Mouse (Mus musculus) olfactory bulb, adult 2 months (tissue): ENCODE data around the gene Zfp648. TPM values are rescaled to one million over a fixed set of nuclear protein-coding genes. Genes with fewer than 3 reads are reported as not detected.

Source experiments
- H3K27ac ChIP-seq: fragments of 200-500 bp; 2 replicates; pipeline ENCODE4 v1.5.1; 2012; ENCODE audit warnings: low read depth, low read length; ENCODE audit not compliant: insufficient read depth
- H3K4me1 ChIP-seq: fragments of 200-500 bp; 2 replicates; pipeline ENCODE4 v1.6.1; 2012; ENCODE audit warnings: low read length; ENCODE audit not compliant: control insufficient read depth, insufficient read depth
- H3K4me3 ChIP-seq: fragments of 200-500 bp; 2 replicates; pipeline ENCODE4 v1.5.1; 2012; ENCODE audit warnings: mild to moderate bottlenecking, low read depth, low read length, moderate library complexity; ENCODE audit not compliant: insufficient read depth
- CTCF ChIP-seq: fragments of 200-500 bp; IDR thresholded peaks from 2 replicates; pipeline ENCODE4 v1.5.1; 2012; ENCODE audit warnings: low read depth, mild to moderate bottlenecking, low read length, moderate library complexity; ENCODE audit not compliant: insufficient read depth
- POLR2A ChIP-seq: fragments of 200-500 bp; IDR thresholded peaks from 2 replicates; pipeline ENCODE4 v1.6.1; 2012; ENCODE audit warnings: mild to moderate bottlenecking, low read depth, low read length, moderate library complexity; ENCODE audit not compliant: insufficient read depth
- WGBS: fragments of 180-500 bp; shearing (Covaris S2); methylation state at CpG from one replicate; pipeline ENCODE4 v1.1.7; 2018; 5-methylcytosine and 5-hydroxymethylcytosine counted together
- polyA plus RNA-seq: library from polyadenylated mRNA; stranded (reverse); fragments of >200 nt; gene quantifications from 2 replicates; pipeline ENCODE4 v1.2.4, GENCODE M21; 2012; ENCODE audit warnings: low replicate concordance; ENCODE audit not compliant: missing spikeins, insufficient read depth, insufficient read length

Gene Zfp648
- polyA plus RNA-seq, 1 experiment: not detected

- no peak for TF ChIP-seq POLR2A
- no peak for TF ChIP-seq CTCF
- Histone ChIP-seq H3K4me3 (peak overlapping the region; percentile 29), H3K4me1 (peaks cover 19% of the 10 kb centered on the region), H3K27ac (no peak overlapping the region)
- WGBS: 30% methylated on average over 66 of the region's 66 CpGs
Measured at GRCm38 (mm10) chr1:154204652-154205573, 3.9 kb downstream of the Zfp648 start.

DNA sequence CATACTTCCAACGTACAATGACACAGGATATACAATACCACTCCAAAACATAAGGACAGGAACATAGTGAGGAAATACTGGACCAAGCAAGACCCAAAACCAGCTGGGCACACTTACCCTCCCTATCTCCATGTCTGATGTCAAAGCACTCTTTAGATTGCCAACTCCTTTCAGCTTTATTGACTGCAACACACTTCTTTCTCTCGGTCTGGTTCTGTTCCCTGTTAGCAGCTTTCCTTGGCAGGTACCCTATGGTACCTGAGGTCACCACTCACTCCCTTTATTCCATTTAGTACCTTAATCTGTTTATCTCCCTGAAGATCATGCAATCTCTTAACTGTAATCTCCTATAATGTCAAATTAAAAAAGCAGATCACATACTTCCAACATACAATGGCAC is 19.0 kb downstream of the Zfp648 start:
- no peak overlapping the region for H3K4me3 ChIP-seq
- no peak overlapping the region for H3K27ac ChIP-seq
- 86% methylated on average over 2 of the region's 2 CpGs for WGBS
- TF ChIP-seq CTCF (no peak), POLR2A (no peak)
- H3K4me1 ChIP-seq: no peaks in the 10 kb centered on the region; the same call in 1 of the 2 replicates

- no peak overlapping the region for H3K4me3 ChIP-seq
- TF ChIP-seq CTCF: no peak
- H3K4me1 ChIP-seq: no peaks in the 10 kb centered on the region; the same call in 1 of the 2 replicates
- H3K27ac ChIP-seq: no peak overlapping the region
- 75% methylated on average over 3 of the region's 3 CpGs for WGBS
Measured at GRCm38 (mm10) chr1:154220566-154220965, 19.6 kb downstream of the Zfp648 start.

DNA sequence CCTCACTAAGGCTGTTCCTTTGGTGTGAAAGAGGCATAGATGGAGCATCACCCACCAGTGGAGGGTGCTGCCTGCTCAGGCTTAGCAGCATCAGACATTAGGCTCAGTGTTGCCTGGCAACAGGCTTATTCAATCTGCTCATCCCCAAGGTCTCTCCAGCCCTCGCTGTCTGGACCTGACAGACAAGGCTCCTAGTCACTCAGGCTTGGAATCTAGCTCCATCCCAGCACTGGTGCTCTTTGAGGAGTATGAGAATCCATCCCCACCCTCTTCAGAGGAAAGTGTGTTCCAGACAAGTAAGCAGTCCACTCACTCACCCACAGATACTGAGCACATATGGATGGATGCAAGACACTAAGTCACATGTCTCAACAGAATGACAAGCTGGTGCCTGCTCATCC is 22.8 kb downstream of the Zfp648 start:
- no peak for TF ChIP-seq CTCF
- H3K27ac ChIP-seq: no peak overlapping the region
- H3K4me3 ChIP-seq: no peak overlapping the region
- 0% methylated on average over 1 of the region's 1 CpGs for WGBS
- no peaks in the 10 kb centered on the region; the same call in 1 of the 2 replicates for H3K4me1 ChIP-seq

DNA sequence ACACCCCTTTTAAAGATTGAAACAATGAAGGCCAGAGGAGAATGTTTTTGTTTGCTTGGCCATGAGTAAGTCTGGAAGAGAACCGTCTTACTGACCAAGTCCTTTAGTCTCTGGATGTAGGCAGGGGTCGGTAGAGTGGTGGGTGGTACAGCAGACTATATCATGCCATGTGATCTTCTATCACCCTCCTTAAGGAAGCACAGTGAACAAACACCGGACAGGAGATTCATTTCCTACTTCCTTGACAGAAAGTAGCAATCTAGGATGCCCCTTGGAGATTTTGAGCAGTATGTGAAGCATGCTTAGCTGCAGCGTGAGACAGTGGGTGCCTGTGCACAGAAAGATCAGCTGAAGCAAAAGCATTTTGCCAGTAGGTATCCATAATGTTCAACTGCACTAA is 31.6 kb downstream of the Zfp648 start:
- H3K27ac ChIP-seq: no peak overlapping the region
- no peak overlapping the region for H3K4me3 ChIP-seq
- 86% methylated on average over 4 of the region's 4 CpGs for WGBS
- TF ChIP-seq POLR2A (no peak), CTCF (no peak)
- no peaks in the 10 kb centered on the region for H3K4me1 ChIP-seq

DNA sequence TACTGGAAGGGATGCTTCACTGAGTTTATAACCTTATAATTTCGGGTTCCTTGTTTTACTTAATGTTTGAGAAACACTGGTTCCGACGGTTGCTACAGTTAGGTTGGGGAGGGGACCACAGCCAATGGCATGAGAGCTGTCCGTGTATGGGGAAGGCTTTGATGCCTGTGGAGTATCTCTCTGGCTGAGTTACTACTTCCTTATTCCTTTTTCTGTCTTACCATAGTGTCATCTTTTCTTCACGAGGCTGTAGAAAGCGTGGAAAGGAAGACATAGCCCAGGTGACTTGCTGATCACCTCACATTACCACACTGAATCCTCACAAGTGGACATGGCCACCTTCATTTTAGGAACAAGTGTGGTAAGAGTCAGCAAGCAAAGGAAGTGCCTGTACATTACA is 32.0 kb downstream of the Zfp648 start:
- no peak for TF ChIP-seq POLR2A
- TF ChIP-seq CTCF: no peak
- 74% methylated on average over 6 of the region's 6 CpGs for WGBS
- no peak overlapping the region for H3K27ac ChIP-seq
- H3K4me3 ChIP-seq: no peak overlapping the region
- no peaks in the 10 kb centered on the region for H3K4me1 ChIP-seq

DNA sequence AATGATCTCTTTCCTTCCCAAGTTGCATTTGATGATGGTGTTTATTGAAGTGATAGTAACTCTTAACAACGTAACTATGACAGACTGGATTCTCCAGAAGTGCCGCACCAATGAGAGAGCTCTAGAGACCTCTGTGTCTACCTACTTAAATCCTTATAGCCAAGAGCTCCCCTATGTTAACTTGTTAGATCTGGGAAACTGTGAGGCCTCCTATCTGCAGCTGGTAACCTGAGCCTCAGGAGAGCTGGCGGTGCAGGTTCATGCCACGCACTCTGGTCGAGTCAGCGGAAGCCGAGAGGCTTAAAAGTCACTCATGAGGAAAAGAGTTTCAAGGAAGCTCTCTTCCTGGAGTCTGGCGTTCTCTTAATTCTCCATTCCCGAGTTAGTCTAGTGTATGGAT is 33.8 kb downstream of the Zfp648 start:
- WGBS: 94% methylated on average over 9 of the region's 9 CpGs
- H3K27ac ChIP-seq: no peak overlapping the region
- H3K4me1 ChIP-seq: no peaks in the 10 kb centered on the region
- TF ChIP-seq POLR2A (no peak), CTCF (no peak)
- no peak overlapping the region for H3K4me3 ChIP-seq

DNA sequence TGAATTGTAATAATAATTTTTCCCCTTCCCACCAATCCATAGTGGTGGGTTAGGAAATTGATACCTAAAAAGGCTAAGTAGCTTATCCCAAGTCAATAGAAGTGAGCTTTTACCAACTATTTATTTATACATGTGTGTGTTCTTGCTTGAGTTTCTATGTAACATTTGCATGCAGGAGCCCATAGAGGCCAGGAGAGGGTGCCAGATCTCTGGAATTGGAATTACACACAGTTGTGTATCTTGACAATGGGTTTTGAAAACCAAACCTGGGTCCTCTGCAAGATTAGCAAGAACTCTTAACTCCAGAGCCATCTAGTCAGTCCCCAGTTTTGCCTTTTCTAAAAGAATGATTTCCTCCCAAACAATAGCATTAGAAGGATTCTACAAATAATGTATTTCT is 37.9 kb downstream of the Zfp648 start:
- no peak overlapping the region for H3K4me3 ChIP-seq

GRCm38 (mm10) chr1:154251186-154251585 is 50.2 kb downstream of the Zfp648 start:
- no peak for TF ChIP-seq POLR2A
- no peak for TF ChIP-seq CTCF
- Histone ChIP-seq H3K4me3 (no peak overlapping the region), H3K4me1 (no peaks in the 10 kb centered on the region), H3K27ac (no peak overlapping the region)
- 82% methylated on average over 2 of the region's 2 CpGs for WGBS

More for the DNA sequence above, 37.9 kb downstream of the Zfp648 start:
- Histone ChIP-seq H3K27ac (no peak overlapping the region), H3K4me1 (no peaks in the 10 kb centered on the region)
- TF ChIP-seq POLR2A (no peak), CTCF (no peak)
